Mouse (Mus musculus) E14TG2a.4 (cell line): ENCODE data around the gene Tpst1.

Experiments
- H3K27me3 ChIP-seq: 2 replicates; pipeline ENCODE4 v1.6.1; 2014; ENCODE audit warnings: low read length, control low read depth; ENCODE audit not compliant: insufficient read depth
- H3K36me3 ChIP-seq: 2 replicates; pipeline ENCODE4 v1.6.1; 2014; ENCODE audit warnings: low read length, control low read depth; ENCODE audit not compliant: insufficient read depth
- H3K4me1 ChIP-seq: replicated peaks from 2 replicates; pipeline ENCODE4 v1.6.1; 2014; ENCODE audit warnings: low read depth, low read length, control low read depth
- H3K4me3 ChIP-seq: replicated peaks from 2 replicates; pipeline ENCODE4 v1.5.1; 2014; ENCODE audit warnings: mild to moderate bottlenecking, low read length
- H3K9me3 ChIP-seq: 2 replicates; pipeline ENCODE4 v1.6.1; 2014; ENCODE audit warnings: low read length, control low read depth
- CTCF ChIP-seq: conservative IDR thresholded peaks from 2 replicates; pipeline ENCODE4 v1.5.1; 2014; ENCODE audit warnings: low read length
- NANOG ChIP-seq: IDR thresholded peaks from 2 replicates; pipeline ENCODE4 v1.6.1; 2014; ENCODE audit warnings: borderline replicate concordance, low read length, mixed read lengths
- POU5F1 ChIP-seq: IDR thresholded peaks from 2 replicates; pipeline ENCODE4 v1.6.1; 2014; ENCODE audit warnings: low read length, borderline replicate concordance

Gene Tpst1

GRCm38 (mm10) chr5:130128686-130129523 is 55.8 kb downstream of the Tpst1 start:
- H3K4me3 ChIP-seq = no peak overlapping the region
- peaks cover 19% of the 10 kb centered on the region for H3K4me1 ChIP-seq
- H3K9me3 ChIP-seq = no peaks in the 10 kb centered on the region
- TF ChIP-seq CTCF (no peak), POU5F1 (no peak), NANOG (no peak)
- H3K27me3 ChIP-seq = no peaks in the 10 kb centered on the region
- peaks cover 71% of the 10 kb centered on the region for H3K36me3 ChIP-seq

- H3K9me3 ChIP-seq = no peaks in the 10 kb centered on the region
- H3K4me1 ChIP-seq = peaks cover 19% of the 10 kb centered on the region
- no peaks in the 10 kb centered on the region for H3K27me3 ChIP-seq
- H3K36me3 ChIP-seq = peaks cover 69% of the 10 kb centered on the region
- no peak for TF ChIP-seq CTCF
- TF ChIP-seq NANOG = no peak
- no peak for TF ChIP-seq POU5F1
- H3K4me3 ChIP-seq = no peak overlapping the region
These were observed 56.3 kb downstream of the Tpst1 start for GRCm38 (mm10) chr5:130129524-130129793.

GRCm38 (mm10) chr5:130136597-130136996 is 63.5 kb downstream of the Tpst1 start:
- peaks cover 11% of the 10 kb centered on the region for H3K4me1 ChIP-seq
- no peak overlapping the region for H3K4me3 ChIP-seq
- H3K36me3 ChIP-seq = peaks cover 45% of the 10 kb centered on the region
- H3K9me3 ChIP-seq = no peaks in the 10 kb centered on the region
- peaks cover 5% of the 10 kb centered on the region; the same call in 1 of the 2 replicates for H3K27me3 ChIP-seq
- TF ChIP-seq NANOG (no peak), POU5F1 (no peak), CTCF (no peak)

- Histone ChIP-seq H3K4me1 (peaks cover 22% of the 10 kb centered on the region), H3K36me3 (peaks cover 23% of the 10 kb centered on the region), H3K9me3 (no peaks in the 10 kb centered on the region), H3K4me3 (no peak overlapping the region), H3K27me3 (peaks cover 27% of the 10 kb centered on the region)
- peak; percentile 95 for TF ChIP-seq CTCF
- TF ChIP-seq POU5F1 = no peak
These were observed 66.3 kb downstream of the Tpst1 start for GRCm38 (mm10) chr5:130139393-130139792.

- H3K27me3 ChIP-seq = peaks cover 35% of the 10 kb centered on the region
- no peak overlapping the region for H3K4me3 ChIP-seq
- H3K9me3 ChIP-seq = no peaks in the 10 kb centered on the region
- TF ChIP-seq NANOG = no peak
- no peak for TF ChIP-seq POU5F1
- peaks cover 23% of the 10 kb centered on the region for H3K4me1 ChIP-seq
- H3K36me3 ChIP-seq = peaks cover 12% of the 10 kb centered on the region
These were observed 68.0 kb downstream of the Tpst1 start for GRCm38 (mm10) chr5:130141138-130141537.

- Histone ChIP-seq H3K27me3 (peaks cover 42% of the 10 kb centered on the region), H3K4me1 (peaks cover 22% of the 10 kb centered on the region), H3K9me3 (no peaks in the 10 kb centered on the region), H3K4me3 (no peak overlapping the region), H3K36me3 (peaks cover 3% of the 10 kb centered on the region)
- TF ChIP-seq NANOG = no peak
These were observed 68.9 kb downstream of the Tpst1 start for GRCm38 (mm10) chr5:130142041-130142440.

GRCm38 (mm10) chr5:130143101-130143500 is 70.0 kb downstream of the Tpst1 start:
- peaks cover 49% of the 10 kb centered on the region for H3K27me3 ChIP-seq
- no peak overlapping the region for H3K4me3 ChIP-seq
- TF ChIP-seq CTCF (no peak), POU5F1 (no peak), NANOG (no peak)
- H3K9me3 ChIP-seq = no peaks in the 10 kb centered on the region
- H3K4me1 ChIP-seq = peaks cover 22% of the 10 kb centered on the region
- H3K36me3 ChIP-seq = no peaks in the 10 kb centered on the region

GRCm38 (mm10) chr5:130143977-130144333 is 70.8 kb downstream of the Tpst1 start:
- Histone ChIP-seq H3K9me3 (no peaks in the 10 kb centered on the region), H3K27me3 (peaks cover 49% of the 10 kb centered on the region), H3K36me3 (0 out of 2 replicates have a peak, but pooled peaks cover 2% of the 10 kb centered on the region), H3K4me1 (peaks cover 22% of the 10 kb centered on the region), H3K4me3 (peak overlapping the region; percentile 89)
- TF ChIP-seq NANOG = no peak
- TF ChIP-seq CTCF = no peak
- no peak for TF ChIP-seq POU5F1
